Comparison of ENCODE assay signal across 1 mouse cellular context in the genomic region with DNA sequence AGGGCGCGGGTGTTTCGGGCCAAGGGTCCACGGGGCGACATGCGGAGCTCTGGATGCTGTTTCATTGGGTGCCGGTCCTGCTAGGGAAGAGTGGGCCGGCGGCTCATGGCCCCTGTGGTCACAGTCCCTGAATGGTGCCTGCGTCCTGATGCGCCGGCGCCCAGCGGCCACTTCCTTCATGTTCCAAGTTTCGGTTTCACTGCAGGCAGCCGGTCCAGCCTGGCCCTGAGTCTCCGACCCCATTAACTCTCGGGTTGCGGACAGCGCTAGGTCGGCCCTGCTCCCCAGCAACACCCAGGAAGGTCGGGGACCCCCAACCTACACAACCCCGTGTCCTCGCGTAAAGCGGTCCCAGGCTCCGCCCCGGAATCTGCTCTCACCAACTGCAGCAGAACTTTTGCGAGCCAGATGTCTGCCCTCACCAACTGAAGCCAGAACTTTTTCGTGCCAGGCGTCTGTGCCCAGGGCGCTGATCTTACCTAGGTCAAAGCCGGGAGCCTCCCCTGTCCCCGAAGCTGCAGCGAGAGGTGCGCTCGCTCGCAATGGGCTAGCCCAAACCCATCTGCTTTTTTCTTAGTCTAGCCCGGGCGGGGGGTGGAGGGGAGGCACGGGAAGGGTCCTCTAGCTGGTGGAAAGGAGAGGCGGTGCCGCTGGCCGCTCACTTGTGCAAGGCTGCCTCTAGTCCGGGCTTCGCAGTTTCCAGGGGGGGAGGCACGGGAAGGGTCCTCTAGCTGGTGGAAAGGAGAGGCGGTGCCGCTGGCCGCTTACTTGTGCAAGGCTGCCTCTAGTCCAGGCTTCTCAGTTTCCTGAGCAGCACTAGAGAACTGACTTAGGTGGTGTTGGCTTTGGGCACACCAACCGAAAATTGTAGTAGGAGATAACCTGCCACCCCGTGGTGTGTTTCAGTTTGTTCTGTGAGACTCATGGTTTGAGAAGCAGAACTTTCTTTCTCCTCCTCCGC.
TF ChIP-seq lines count a peak whose summit lies in the region.

No protein-coding gene starts in this region.

TF ChIP-seq in C2C12, 6 proteins besides CTCF, POLR2A, EP300 and RAD21 (continued from another document):
- TF ChIP-seq MYOG (IDR thresholded peaks at IDR 0.05; ENCODE audit: control insufficient read depth, extremely low read depth, insufficient read length), result no peak
